Comparison of ENCODE assay signal across 28 mouse cellular contexts in the genomic region with DNA sequence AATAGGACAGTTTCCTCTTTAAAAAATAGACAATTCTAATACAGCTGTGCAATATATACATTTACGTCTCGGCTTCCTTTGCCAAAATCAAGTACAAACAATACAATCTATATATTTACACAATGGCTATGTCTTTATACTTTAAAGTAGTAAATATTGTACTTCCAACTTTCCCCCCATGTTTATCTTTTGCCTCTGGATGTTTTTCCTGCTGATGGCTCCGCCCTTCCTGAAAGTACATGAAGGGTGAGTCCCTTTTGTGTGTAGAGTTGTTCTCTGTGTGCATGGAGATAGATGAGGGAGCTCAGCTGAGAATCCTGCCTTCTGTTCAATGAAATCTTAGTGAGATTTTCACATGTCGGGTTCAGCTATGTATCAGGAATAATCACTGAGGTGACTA. TPM values are rescaled to one million over a fixed set of nuclear protein-coding genes. Genes with fewer than 3 reads are reported as not detected.
DNase-seq lines count a peak whose midpoint lies in the region; ATAC-seq and TF ChIP-seq lines count a peak whose summit lies in the region.
"Had no signal": no experiment of that assay in that cellular context is flagged by ENCODE, and none has a peak within 500 bp of the region (broad histone marks: within the 10 kb centered on the region; RNA-seq: fewer than 3 reads in every experiment).

No protein-coding gene starts in this region.

- H3K9ac ChIP-seq in heart, adult 2 months (ENCODE audit: low read depth, low read length), result no peak overlapping the region
- H3K9ac ChIP-seq in lung, postnatal 0 days (replicated peaks; ENCODE audit: low read depth), result no peak overlapping the region
- no peak overlapping the region for H3K9ac ChIP-seq in stomach, embryonic 16.5 days (ENCODE audit: low read length)
- H3K9ac ChIP-seq: embryonic facial prominence, embryonic 15.5 days; forebrain, embryonic 12.5 days; forebrain, postnatal 0 days; hindbrain, embryonic 12.5 days; kidney, embryonic 15.5 days; liver, embryonic 12.5 days; midbrain, embryonic 12.5 days; neural tube, embryonic 13.5 days had no signal

- H3K27me3 ChIP-seq in heart, adult 2 months (ENCODE audit: control insufficient read depth, insufficient read depth, low read length), result no peaks in the 10 kb centered on the region
- H3K27me3 ChIP-seq in lung, postnatal 0 days (replicated peaks; ENCODE audit: insufficient read depth, low read length), result no peaks in the 10 kb centered on the region
- no peaks in the 10 kb centered on the region for H3K27me3 ChIP-seq in stomach, embryonic 16.5 days (ENCODE audit: control insufficient read depth, insufficient read depth, low read length)
- H3K27me3 ChIP-seq: embryonic facial prominence, embryonic 15.5 days; forebrain, embryonic 12.5 days; hindbrain, embryonic 12.5 days; kidney, embryonic 15.5 days; liver, embryonic 12.5 days; megakaryocyte, embryonic 14.5 days; midbrain, embryonic 12.5 days; neural tube, embryonic 13.5 days had no signal

- intact Hi-C loops in heart, adult 2 months (cut with DNase I), result loop anchor here (5.0 kb wide), 1 partner anchor 399 kb away; no protein-coding TSS in a partner anchor

- H3K4me2 ChIP-seq in lung, postnatal 0 days (replicated peaks; ENCODE audit: low read depth, low read length), result no peak overlapping the region
- no peak overlapping the region for H3K4me2 ChIP-seq in stomach, embryonic 16.5 days (ENCODE audit: low read depth, low read length)
- H3K4me2 ChIP-seq: embryonic facial prominence, embryonic 15.5 days; forebrain, embryonic 12.5 days; heart, embryonic 11.5 days; hindbrain, embryonic 12.5 days; kidney, embryonic 15.5 days; liver, embryonic 12.5 days; midbrain, embryonic 12.5 days; neural tube, embryonic 13.5 days had no signal

- peak; percentile 67 for ATAC-seq in lung, postnatal 0 days
- no peak for ATAC-seq in stomach, embryonic 16.5 days (ENCODE audit: insufficient read depth, low FRiP score)
- ATAC-seq: forebrain, postnatal 0 days; hindbrain, postnatal 0 days; liver, embryonic 12.5 days had no signal

- no peaks in the 10 kb centered on the region for H3K79me2 ChIP-seq in heart, adult 2 months (replicated peaks; ENCODE audit: control insufficient read depth, insufficient read depth, low read length)

- no peak for TF ChIP-seq POLR2A in heart, adult 2 months (IDR thresholded peaks at IDR 0.05; ENCODE audit: insufficient read depth, low read depth, low read length)

- no peak for TF ChIP-seq CTCF in heart, adult 2 months (IDR thresholded peaks at IDR 0.05)
- TF ChIP-seq CTCF in lung, postnatal 0 days (IDR thresholded peaks at IDR 0.05), result no peak

- no peak for DNase-seq in heart, adult 2 months
- DNase-seq in heart, adult 9 months (ENCODE audit: low spot score in 2 of 2), result no peak
- DNase-seq in A20 (ENCODE audit: low read depth, low spot score), result peak; percentile 5
- peak; percentile 58 for DNase-seq in lung, postnatal 0 days (ENCODE audit: low spot score)
- no peak for DNase-seq in layer of hippocampus, postnatal 14 days (ENCODE audit: low spot score in 2 of 2)
- DNase-seq in right cerebral cortex, adult 2 months (ENCODE audit: low spot score in 2 of 2), result no peak
- DNase-seq: cerebellum, adult 2 months; cerebellum, postnatal 25 days; forebrain, postnatal 0 days; gastrocnemius, postnatal 14 days; heart, postnatal 36 days; kidney, adult 18-20 months; kidney, postnatal 25 days; left cerebral cortex, postnatal 4 days; thymus, postnatal 14 days had no signal

- TF ChIP-seq EP300 in heart, adult 2 months (IDR thresholded peaks at IDR 0.05; ENCODE audit: insufficient read depth, low read depth, low read length), result no peak
- peak; percentile 97 for TF ChIP-seq EP300 in lung, postnatal 0 days (IDR thresholded peaks at IDR 0.05)

- H3K4me1 ChIP-seq in heart, adult 2 months (ENCODE audit: control insufficient read depth, insufficient read depth, low read length), result peaks cover 7% of the 10 kb centered on the region
- peaks cover under 1% of the 10 kb centered on the region; the same call in 1 of the 2 replicates for H3K4me1 ChIP-seq in lung, postnatal 0 days (ENCODE audit: insufficient read depth, low read depth, low read length)
- H3K4me1 ChIP-seq in stomach, embryonic 16.5 days (ENCODE audit: control insufficient read depth, insufficient read depth, low read length), result 0 out of 2 replicates have a peak, but pooled peaks cover 4% of the 10 kb centered on the region
- H3K4me1 ChIP-seq: hindbrain, embryonic 12.5 days had no signal

- no peak overlapping the region for H3K4me3 ChIP-seq in heart, adult 2 months
- no peak overlapping the region for H3K4me3 ChIP-seq in lung, postnatal 0 days (ENCODE audit: low read depth, low read length)
- no peak overlapping the region for H3K4me3 ChIP-seq in stomach, embryonic 16.5 days (replicated peaks; ENCODE audit: low read length)
- H3K4me3 ChIP-seq: embryonic facial prominence, embryonic 10.5 days; embryonic facial prominence, embryonic 15.5 days; forebrain, embryonic 12.5 days; hindbrain, embryonic 12.5 days; kidney, embryonic 15.5 days; layer of hippocampus, adult 2 months; liver, embryonic 12.5 days; megakaryocyte, embryonic 14.5 days; midbrain, embryonic 12.5 days; neural tube, embryonic 13.5 days had no signal

- no peaks in the 10 kb centered on the region for H3K9me3 ChIP-seq in lung, postnatal 0 days (ENCODE audit: low read length)
- no peaks in the 10 kb centered on the region for H3K9me3 ChIP-seq in stomach, embryonic 16.5 days (replicated peaks; ENCODE audit: control insufficient read depth, low read length)
- H3K9me3 ChIP-seq: embryonic facial prominence, embryonic 10.5 days; embryonic facial prominence, embryonic 15.5 days; forebrain, embryonic 12.5 days; hindbrain, embryonic 12.5 days; kidney, embryonic 15.5 days; liver, embryonic 12.5 days; megakaryocyte, embryonic 14.5 days; midbrain, embryonic 12.5 days; neural tube, embryonic 13.5 days had no signal

- peak overlapping the region; percentile 64 for H3K27ac ChIP-seq in heart, adult 2 months
- peak overlapping the region; percentile 10 for H3K27ac ChIP-seq in lung, postnatal 0 days (ENCODE audit: low read length)
- peak overlapping the region; percentile 1; the same call in 1 of the 2 replicates for H3K27ac ChIP-seq in stomach, embryonic 16.5 days (ENCODE audit: low read length)
- H3K27ac ChIP-seq: embryonic facial prominence, embryonic 10.5 days; embryonic facial prominence, embryonic 15.5 days; forebrain, embryonic 12.5 days; hindbrain, embryonic 12.5 days; hindbrain, postnatal 0 days; kidney, embryonic 15.5 days; liver, embryonic 12.5 days; midbrain, embryonic 12.5 days; neural tube, embryonic 13.5 days had no signal

- peaks cover 14% of the 10 kb centered on the region for H3K36me3 ChIP-seq in heart, adult 2 months (ENCODE audit: control insufficient read depth, insufficient read depth, low read length)
- 0 out of 2 replicates have a peak, but pooled peaks cover 10% of the 10 kb centered on the region for H3K36me3 ChIP-seq in lung, postnatal 0 days (ENCODE audit: insufficient read depth, low read length)
- peaks cover 5% of the 10 kb centered on the region; the same call in 1 of the 2 replicates for H3K36me3 ChIP-seq in stomach, embryonic 16.5 days (ENCODE audit: control insufficient read depth, insufficient read depth, low read length)

- 73% methylated on average over 4 of the region's 4 CpGs for WGBS in heart, adult 2 months
- 52% methylated on average over 4 of the region's 4 CpGs for WGBS in lung, postnatal 0 days
- WGBS in stomach, embryonic 16.5 days, result 54% methylated on average over 4 of the region's 4 CpGs

RNA-seq across cellular contexts. Expression of a gene that starts 15.3 kb away (rescaled TPM):
- total RNA-seq in heart, adult 2 months (2021), result 10 to 100 TPM; 30.6 to 32.5 TPM
- polyA plus RNA-seq in heart, adult 2 months (2012; rRNA removed), result 17.1 and 32.7 TPM in 2 replicates
- polyA plus RNA-seq in lung, postnatal 0 days (2015; fragmentation: Nextera tagmentation; extraction: Ambion mirVana), result 99.7 and 108 TPM in 2 replicates
- 98.5 and 103 TPM in 2 replicates for polyA plus RNA-seq in stomach, embryonic 16.5 days (2015; fragmentation: Nextera tagmentation; extraction: Ambion mirVana)
- 10 to 100 TPM; 92.1 to 95.6 TPM for total RNA-seq in layer of hippocampus, postnatal 14 days (2021)

Comparison
In these comparisons a context has a peak if more than half of its experiments do, and no peak if none do; other contexts are left out.
1. DNase-seq: peak in A20 (single experiment) and lung, postnatal 0 days (single experiment); none in heart, adult 2 months (0 of 2), heart, adult 9 months (0 of 2), layer of hippocampus, postnatal 14 days (0 of 2) and right cerebral cortex, adult 2 months (0 of 2).
2. H3K27ac ChIP-seq: peak in every context shown above with its lines; median percentile 64 in heart, adult 2 months; 10 in lung, postnatal 0 days; 1 in stomach, embryonic 16.5 days.